Mouse (Mus musculus): Measurements from ENCODE around the gene Fibin. TPM values are rescaled to one million over a fixed set of nuclear protein-coding genes. Genes with fewer than 3 reads are reported as not detected.

Gene Fibin
- polyA plus RNA-seq, 1 experiment from 2014 or later: 8.2 TPM

- no peak overlapping the region for H3K4me3 ChIP-seq (ENCODE audit: low read depth, low read length)
- no peaks in the 10 kb centered on the region for H3K4me1 ChIP-seq (ENCODE audit: control insufficient read depth, insufficient read depth, low read length)
- no peaks in the 10 kb centered on the region for H3K27me3 ChIP-seq (ENCODE audit: control insufficient read depth, insufficient read depth, low read length)
- no peaks in the 10 kb centered on the region for H3K9me3 ChIP-seq (ENCODE audit: control insufficient read depth, low read length)
- no peak overlapping the region for H3K9ac ChIP-seq (replicated peaks; ENCODE audit: low read depth, low read length)
- H3K36me3 ChIP-seq (ENCODE audit: control insufficient read depth, insufficient read depth, low read length): no peaks in the 10 kb centered on the region
- WGBS: 87% methylated on average over 1 of the region's 1 CpGs
- no peak overlapping the region for H3K4me2 ChIP-seq (ENCODE audit: low read depth, low read length)
- no peak overlapping the region for H3K27ac ChIP-seq (ENCODE audit: low read depth, low read length)
- no peak for ATAC-seq (ENCODE audit: low read depth)
Measured at GRCm38 (mm10) chr2:110318719-110319118, 44.3 kb downstream of the Fibin start.

- WGBS: 16% methylated on average over 3 of the region's 3 CpGs
- ATAC-seq (ENCODE audit: low read depth): no peak
Measured at GRCm38 (mm10) chr2:110316116-110316883, 46.7 kb downstream of the Fibin start.

GRCm38 (mm10) chr2:110314509-110315155 lies 48.4 kb downstream of the Fibin start, which contains the start of gene Bbox1:
Bbox1 (minus strand) TSS chr2:110314560.
- Histone ChIP-seq H3K9ac (replicated peaks; ENCODE audit: low read depth, low read length) (no peak within 1 kb of the TSS), H3K4me1 (ENCODE audit: control insufficient read depth, insufficient read depth, low read length) (no peaks in the 10 kb centered on the region), H3K9me3 (ENCODE audit: control insufficient read depth, low read length) (no peaks in the 10 kb centered on the region), H3K36me3 (ENCODE audit: control insufficient read depth, insufficient read depth, low read length) (no peaks in the 10 kb centered on the region), H3K4me3 (ENCODE audit: low read depth, low read length) (no peak within 1 kb of the TSS), H3K27ac (ENCODE audit: low read depth, low read length) (no peak within 1 kb of the TSS), H3K4me2 (ENCODE audit: low read depth, low read length) (no peak within 1 kb of the TSS), H3K27me3 (ENCODE audit: control insufficient read depth, insufficient read depth, low read length) (no peaks in the 10 kb centered on the region)
- ATAC-seq (ENCODE audit: low read depth): no peak
- WGBS: 80% methylated on average over 6 of the region's 6 CpGs

More at GRCm38 (mm10) chr2:110316116-110316883, 46.7 kb downstream of the Fibin start:
- Histone ChIP-seq H3K4me2 (ENCODE audit: low read depth, low read length) (no peak overlapping the region), H3K4me1 (ENCODE audit: control insufficient read depth, insufficient read depth, low read length) (no peaks in the 10 kb centered on the region), H3K36me3 (ENCODE audit: control insufficient read depth, insufficient read depth, low read length) (no peaks in the 10 kb centered on the region), H3K4me3 (ENCODE audit: low read depth, low read length) (no peak overlapping the region), H3K9ac (replicated peaks; ENCODE audit: low read depth, low read length) (no peak overlapping the region), H3K9me3 (ENCODE audit: control insufficient read depth, low read length) (no peaks in the 10 kb centered on the region), H3K27ac (ENCODE audit: low read depth, low read length) (no peak overlapping the region), H3K27me3 (ENCODE audit: control insufficient read depth, insufficient read depth, low read length) (no peaks in the 10 kb centered on the region)

- Histone ChIP-seq H3K4me2 (ENCODE audit: low read depth, low read length) (no peak overlapping the region), H3K9ac (replicated peaks; ENCODE audit: low read depth, low read length) (no peak overlapping the region), H3K9me3 (ENCODE audit: control insufficient read depth, low read length) (no peaks in the 10 kb centered on the region), H3K4me3 (ENCODE audit: low read depth, low read length) (no peak overlapping the region), H3K27ac (ENCODE audit: low read depth, low read length) (no peak overlapping the region), H3K36me3 (ENCODE audit: control insufficient read depth, insufficient read depth, low read length) (no peaks in the 10 kb centered on the region), H3K4me1 (ENCODE audit: control insufficient read depth, insufficient read depth, low read length) (no peaks in the 10 kb centered on the region), H3K27me3 (ENCODE audit: control insufficient read depth, insufficient read depth, low read length) (no peaks in the 10 kb centered on the region)
- WGBS: 89% methylated on average over 5 of the region's 5 CpGs
- ATAC-seq (ENCODE audit: low read depth): no peak
Measured at GRCm38 (mm10) chr2:110314074-110314473, 48.9 kb downstream of the Fibin start.

- no peak for ATAC-seq (ENCODE audit: low read depth)
- H3K4me2 ChIP-seq (ENCODE audit: low read depth, low read length): no peak overlapping the region
- WGBS: 73% methylated on average over 2 of the region's 2 CpGs
Measured at GRCm38 (mm10) chr2:110313305-110313824, 49.6 kb downstream of the Fibin start.

More at GRCm38 (mm10) chr2:110313305-110313824, 49.6 kb downstream of the Fibin start:
- no peak overlapping the region for H3K27ac ChIP-seq (ENCODE audit: low read depth, low read length)
- H3K4me1 ChIP-seq (ENCODE audit: control insufficient read depth, insufficient read depth, low read length): no peaks in the 10 kb centered on the region
- H3K9ac ChIP-seq (replicated peaks; ENCODE audit: low read depth, low read length): no peak overlapping the region
- H3K36me3 ChIP-seq (ENCODE audit: control insufficient read depth, insufficient read depth, low read length): no peaks in the 10 kb centered on the region
- H3K27me3 ChIP-seq (ENCODE audit: control insufficient read depth, insufficient read depth, low read length): no peaks in the 10 kb centered on the region
- no peak overlapping the region for H3K4me3 ChIP-seq (ENCODE audit: low read depth, low read length)
- H3K9me3 ChIP-seq (ENCODE audit: control insufficient read depth, low read length): no peaks in the 10 kb centered on the region

Other genes with a start within 250 kb of the Fibin start
- 0.14 and 0.33 TPM in 2 replicates for gene Bbox1, start 48.6 kb downstream of the Fibin start, polyA plus RNA-seq (2014; fragmentation: Nextera tagmentation; extraction: Ambion mirVana)
- gene Slc5a12, start 234.1 kb upstream of the Fibin start, polyA plus RNA-seq (2014; fragmentation: Nextera tagmentation; extraction: Ambion mirVana): not detected in 2 replicates

Data from neural tube, embryonic 14.5 days (tissue).